9 mouse cellular contexts compared by ENCODE assay signal in genomic region chr17:83213228-83213915, GRCm38 (mm10). TPM values are rescaled to one million over a fixed set of nuclear protein-coding genes. Genes with fewer than 3 reads are reported as not detected.
DNase-seq lines count a peak whose midpoint lies in the region; ATAC-seq and TF ChIP-seq lines count a peak whose summit lies in the region.
"Had no signal": no experiment of that assay in that cellular context is flagged by ENCODE, and none has a peak within 500 bp of the region (broad histone marks: within the 10 kb centered on the region; RNA-seq: fewer than 3 reads in every experiment).

No protein-coding gene starts in this region.

- no peak for TF ChIP-seq CTCF in bone marrow macrophage, adult 2 months (IDR thresholded peaks at IDR 0.05; ENCODE audit: low read depth, low read length)
- TF ChIP-seq CTCF in heart, postnatal 0 days (IDR thresholded peaks at IDR 0.05; ENCODE audit: low read depth), result no peak
- TF ChIP-seq CTCF in liver, postnatal 0 days (IDR thresholded peaks at IDR 0.05; ENCODE audit: low read depth), result no peak

- H3K9ac ChIP-seq in heart, embryonic 13.5 days, result peak overlapping the region; percentile 100
- H3K9ac ChIP-seq in heart, postnatal 0 days (replicated peaks; ENCODE audit: low read depth, low read length), result peak overlapping the region; percentile 97; the same call in 1 of the 2 replicates
- peak overlapping the region; percentile 81 for H3K9ac ChIP-seq in liver, postnatal 0 days (replicated peaks)

- H3K4me3 ChIP-seq in heart, embryonic 13.5 days, result peak overlapping the region; percentile 97
- H3K4me3 ChIP-seq in bone marrow macrophage, adult 2 months (ENCODE audit: insufficient read depth, low read length), result peak overlapping the region; percentile 62; the same call in 1 of the 2 replicates
- H3K4me3 ChIP-seq in heart, postnatal 0 days (ENCODE audit: low read depth, low read length), result peak overlapping the region; percentile 94; the same call in 1 of the 2 replicates
- peak overlapping the region; percentile 68 for H3K4me3 ChIP-seq in liver, postnatal 0 days (ENCODE audit: low read depth, low read length)

- peak overlapping the region; percentile 99 for H3K27ac ChIP-seq in heart, embryonic 13.5 days (replicated peaks)
- H3K27ac ChIP-seq in bone marrow macrophage, adult 2 months (ENCODE audit: insufficient read depth, low read depth, low read length), result peak overlapping the region; percentile 64
- H3K27ac ChIP-seq in heart, postnatal 0 days (ENCODE audit: low read depth), result peak overlapping the region; percentile 89; the same call in 1 of the 2 replicates
- peak overlapping the region; percentile 92 for H3K27ac ChIP-seq in liver, postnatal 0 days (ENCODE audit: low read depth)

- no peaks in the 10 kb centered on the region for H3K9me3 ChIP-seq in heart, embryonic 13.5 days
- no peaks in the 10 kb centered on the region for H3K9me3 ChIP-seq in heart, postnatal 0 days (replicated peaks; ENCODE audit: control insufficient read depth, low read length)
- no peaks in the 10 kb centered on the region for H3K9me3 ChIP-seq in liver, postnatal 0 days (ENCODE audit: low read length)

- TF ChIP-seq EP300 in heart, postnatal 0 days (IDR thresholded peaks at IDR 0.05; ENCODE audit: low read depth), result no peak
- no peak for TF ChIP-seq EP300 in liver, postnatal 0 days (IDR thresholded peaks at IDR 0.05; ENCODE audit: low read depth)

- peaks cover 41% of the 10 kb centered on the region for H3K4me1 ChIP-seq in heart, embryonic 13.5 days
- H3K4me1 ChIP-seq in bone marrow macrophage, adult 2 months (ENCODE audit: control insufficient read depth, insufficient read depth, low read length), result peaks cover 31% of the 10 kb centered on the region
- H3K4me1 ChIP-seq in heart, postnatal 0 days (ENCODE audit: control insufficient read depth, insufficient read depth), result peaks cover 32% of the 10 kb centered on the region
- H3K4me1 ChIP-seq in liver, postnatal 0 days (ENCODE audit: insufficient read depth), result peaks cover 27% of the 10 kb centered on the region

- 63% methylated on average over 9 of the region's 9 CpGs for WGBS in heart, embryonic 13.5 days
- 82% methylated on average over 9 of the region's 9 CpGs for WGBS in heart, postnatal 0 days
- WGBS in liver, postnatal 0 days (ENCODE audit: insufficient replicate concordance), result 62% methylated on average over 9 of the region's 9 CpGs

- no peaks in the 10 kb centered on the region for H3K27me3 ChIP-seq in heart, embryonic 13.5 days (replicated peaks)
- no peaks in the 10 kb centered on the region for H3K27me3 ChIP-seq in heart, postnatal 0 days (ENCODE audit: control insufficient read depth, insufficient read depth, low read length)
- peaks cover 5% of the 10 kb centered on the region; the same call in 1 of the 2 replicates for H3K27me3 ChIP-seq in liver, postnatal 0 days (ENCODE audit: insufficient read depth, low read length)

- no peak for TF ChIP-seq POLR2A in bone marrow macrophage, adult 2 months (IDR thresholded peaks at IDR 0.05; ENCODE audit: borderline replicate concordance, low read depth, low read length)

- H3K36me3 ChIP-seq in heart, embryonic 13.5 days, result no peaks in the 10 kb centered on the region; the same call in none of the 2 replicates
- H3K36me3 ChIP-seq in heart, postnatal 0 days (replicated peaks; ENCODE audit: control insufficient read depth, insufficient read depth, low read length), result no peaks in the 10 kb centered on the region
- no peaks in the 10 kb centered on the region for H3K36me3 ChIP-seq in liver, postnatal 0 days (replicated peaks; ENCODE audit: insufficient read depth, low read length)

- DNase-seq in heart, adult 9 months (ENCODE audit: low spot score in 2 of 2), result no peak
- no peak for DNase-seq in heart, postnatal 0 days (ENCODE audit: low spot score)
- no peak for DNase-seq in liver, postnatal 0 days
- no peak for DNase-seq in cerebellum, postnatal 10 days
- no peak for DNase-seq in left cerebral cortex, postnatal 14 days (ENCODE audit: low spot score in 2 of 2)
- DNase-seq in left cerebral cortex, adult 11 months (ENCODE audit: low spot score), result no peak

- intact Hi-C loops in left cerebral cortex, postnatal 14 days (cut with DNase I), result loop anchor here (10.0 kb wide), 1 partner anchor 89 kb away; no protein-coding TSS in a partner anchor

- H3K4me2 ChIP-seq in heart, embryonic 13.5 days, result peak overlapping the region; percentile 95
- H3K4me2 ChIP-seq in heart, postnatal 0 days (ENCODE audit: low read depth, low read length), result peak overlapping the region; percentile 99
- H3K4me2 ChIP-seq in liver, postnatal 0 days (ENCODE audit: low read depth, low read length), result peak overlapping the region; percentile 80

- ATAC-seq in heart, embryonic 13.5 days (ENCODE audit: extremely low read depth, insufficient number of reproducible peaks, low FRiP score, low TSS enrichment), result no peak
- no peak for ATAC-seq in heart, postnatal 0 days (ENCODE audit: insufficient read depth, low read depth)
- ATAC-seq in liver, postnatal 0 days, result no peak

RNA-seq across cellular contexts. Expression of gene Pkdcc, which starts 1.7 kb away (rescaled TPM):
- 10.1 and 11.1 TPM in 2 replicates for polyA plus RNA-seq in heart, embryonic 13.5 days (2015; fragmentation: Nextera tagmentation; extraction: Ambion mirVana)
- 3.8 and 4.7 TPM in 2 replicates for polyA plus RNA-seq in bone marrow macrophage, adult 2 months (2012; ENCODE audit: insufficient read depth, insufficient read length, missing spikeins)
- total RNA-seq in heart, postnatal 0 days (2014; rRNA removed; ENCODE audit: low replicate concordance), result 73.6 and 100 TPM in 2 replicates
- polyA plus RNA-seq in heart, postnatal 0 days (2015; fragmentation: Nextera tagmentation; extraction: Ambion mirVana), result 5.5 and 7.8 TPM in 2 replicates
- 2.5 and 3.6 TPM in 2 replicates for polyA plus RNA-seq in liver, postnatal 0 days (2015; fragmentation: Nextera tagmentation; extraction: Ambion mirVana)
- total RNA-seq in left cerebral cortex, postnatal 14 days (2021), result 10 to 100 TPM; 15.6 to 20.2 TPM
- total RNA-seq: hematopoietic stem cell, adult 5-6 weeks had no signal
